Mouse (Mus musculus) intestine, embryonic 14.5 days (tissue): ENCODE results near the gene Akap8. TPM values are rescaled to one million over a fixed set of nuclear protein-coding genes. Genes with fewer than 3 reads are reported as not detected.
A peak's percentile ranks its signal among the peaks of the same experiment; 100 is the strongest.

Experiments used
- ATAC-seq: fragments of 200-750 bp; cut with Nextera tagmentation; replicated peaks from 2 replicates; pipeline ENCODE4 v1.8.0; 2017; ENCODE audit warnings: low read depth, moderate number of reproducible peaks, moderate TSS enrichment, moderate library complexity; ENCODE audit not compliant: low FRiP score, low TSS enrichment
- DNase-seq: peaks from one replicate; pipeline ENCODE4 v3.0.0-alpha.2; 2018; ENCODE audit warnings: low spot score
- H3K27ac ChIP-seq: fragments of 300-500 bp; sonication (generic); 2 replicates; pipeline ENCODE4 v1.5.1; 2014; ENCODE audit warnings: low read depth, mild to moderate bottlenecking, control low read depth
- H3K27me3 ChIP-seq: fragments of 300-500 bp; sonication (generic); replicated peaks from 2 replicates; pipeline ENCODE4 v1.6.1; 2014; ENCODE audit warnings: low read length, control low read depth; ENCODE audit not compliant: control insufficient read depth, insufficient read depth
- H3K36me3 ChIP-seq: fragments of 300-500 bp; sonication (generic); 2 replicates; pipeline ENCODE4 v1.6.1; 2014; ENCODE audit warnings: low read length, control low read depth; ENCODE audit not compliant: control insufficient read depth, insufficient read depth
- H3K4me1 ChIP-seq: fragments of 300-500 bp; sonication (generic); replicated peaks from 2 replicates; pipeline ENCODE4 v1.6.1; 2014; ENCODE audit warnings: low read length, control low read depth, mixed read lengths; ENCODE audit not compliant: control insufficient read depth, insufficient read depth
- H3K4me2 ChIP-seq: fragments of 300-500 bp; sonication (generic); 2 replicates; pipeline ENCODE4 v1.6.1; 2014; ENCODE audit warnings: low read length
- H3K4me3 ChIP-seq: fragments of 300-500 bp; sonication (generic); 2 replicates; pipeline ENCODE4 v1.5.1; 2014; ENCODE audit warnings: low read depth, low read length, control low read depth, mixed read lengths
- H3K9ac ChIP-seq: fragments of 300-500 bp; sonication (generic); 2 replicates; pipeline ENCODE4 v1.6.1; 2014; ENCODE audit warnings: mild to moderate bottlenecking, low read length
- H3K9me3 ChIP-seq: fragments of 300-500 bp; sonication (generic); 2 replicates; pipeline ENCODE4 v1.6.1; 2016; ENCODE audit warnings: low read length, control low read depth; ENCODE audit not compliant: control insufficient read depth
- WGBS: fragments of 180-500 bp; shearing (Covaris S2); extraction: QIAGEN DNeasy Blood & Tissue Kit; methylation state at CpG from one replicate; pipeline ENCODE4 v1.1.7; 2014; 5-methylcytosine and 5-hydroxymethylcytosine counted together
- polyA plus RNA-seq: library from polyadenylated mRNA; unstranded; fragments of >200 nt; fragmentation: Nextera tagmentation; extraction: Ambion mirVana; gene quantifications from 2 replicates; pipeline ENCODE4 v1.2.1, GENCODE M21; 2014

The Akap8 gene
- polyA plus RNA-seq, 1 experiment from 2014 or later, result 51.8 TPM

GRCm38 (mm10) chr17:32351726-32352125 lies 30.7 kb upstream of the Akap8 start:
- Histone ChIP-seq H3K9me3 (no peaks in the 10 kb centered on the region), H3K4me3 (no peak overlapping the region), H3K4me2 (no peak overlapping the region), H3K27me3 (no peaks in the 10 kb centered on the region), H3K4me1 (peaks cover 10% of the 10 kb centered on the region), H3K27ac (no peak overlapping the region), H3K9ac (no peak overlapping the region), H3K36me3 (peaks cover 37% of the 10 kb centered on the region)
- ATAC-seq (no peak), DNase-seq (no peak)

GRCm38 (mm10) chr17:32351269-32351668 lies 30.2 kb upstream of the Akap8 start:
- no peak overlapping the region for H3K27ac ChIP-seq
- WGBS, result 79% methylated on average over 3 of the region's 3 CpGs
- H3K4me1 ChIP-seq, result peaks cover 10% of the 10 kb centered on the region
- peak overlapping the region; percentile 96 for H3K4me3 ChIP-seq
- no peak for DNase-seq
- ATAC-seq, result no peak
- no peaks in the 10 kb centered on the region for H3K27me3 ChIP-seq
- no peak overlapping the region for H3K9ac ChIP-seq
- peaks cover 33% of the 10 kb centered on the region for H3K36me3 ChIP-seq
- H3K4me2 ChIP-seq, result peak overlapping the region; percentile 63
- H3K9me3 ChIP-seq, result no peaks in the 10 kb centered on the region

- H3K4me2 ChIP-seq, result peak within 1 kb of the TSS; percentile 71
- peak within 1 kb of the TSS; percentile 96 for H3K4me3 ChIP-seq
- peak within 1 kb of the TSS; percentile 36; the same call in 1 of the 2 replicates for H3K27ac ChIP-seq
- peak within 1 kb of the TSS; percentile 68 for H3K9ac ChIP-seq
- WGBS, result under 1% methylated on average over 37 of the region's 37 CpGs
- ATAC-seq, result peak; percentile 96
- no peaks in the 10 kb centered on the region for H3K27me3 ChIP-seq
- H3K9me3 ChIP-seq, result no peaks in the 10 kb centered on the region
- peaks cover 10% of the 10 kb centered on the region for H3K4me1 ChIP-seq
- DNase-seq, result peak; percentile 95
- H3K36me3 ChIP-seq, result peaks cover 25% of the 10 kb centered on the region
These were observed 29.4 kb upstream of the Akap8 start, which contains the start of gene Akap8l for GRCm38 (mm10) chr17:32350382-32350983. Gene Akap8l (minus strand): TSS chr17:32350607.

GRCm38 (mm10) chr17:32349851-32350381 lies 28.9 kb upstream of the Akap8 start:
- ATAC-seq, result no peak; the same call in none of the 2 replicates
- Histone ChIP-seq H3K4me3 (peak overlapping the region; percentile 96), H3K27me3 (no peaks in the 10 kb centered on the region), H3K36me3 (peaks cover 22% of the 10 kb centered on the region), H3K4me2 (peak overlapping the region; percentile 71), H3K27ac (peak overlapping the region; percentile 36; the same call in 1 of the 2 replicates), H3K9me3 (no peaks in the 10 kb centered on the region), H3K9ac (peak overlapping the region; percentile 68), H3K4me1 (peaks cover 10% of the 10 kb centered on the region)
- no peak for DNase-seq
- WGBS, result 0% methylated on average over 24 of the region's 24 CpGs

- Histone ChIP-seq H3K4me1 (peaks cover 10% of the 10 kb centered on the region), H3K27ac (no peak overlapping the region), H3K27me3 (no peaks in the 10 kb centered on the region), H3K9ac (peak overlapping the region; percentile 68), H3K4me3 (peak overlapping the region; percentile 96), H3K4me2 (peak overlapping the region; percentile 71), H3K9me3 (no peaks in the 10 kb centered on the region), H3K36me3 (peaks cover 22% of the 10 kb centered on the region)
- 6% methylated on average over 4 of the region's 4 CpGs for WGBS
- ATAC-seq (no peak), DNase-seq (peak; percentile 81)
These were observed 28.1 kb upstream of the Akap8 start for GRCm38 (mm10) chr17:32349037-32349732.

GRCm38 (mm10) chr17:32348406-32348805 lies 27.4 kb upstream of the Akap8 start:
- no peak overlapping the region for H3K4me2 ChIP-seq

GRCm38 (mm10) chr17:32341102-32341501 lies 20.1 kb upstream of the Akap8 start:
- Histone ChIP-seq H3K4me1 (no peaks in the 10 kb centered on the region), H3K9me3 (no peaks in the 10 kb centered on the region), H3K27me3 (no peaks in the 10 kb centered on the region), H3K9ac (no peak overlapping the region), H3K4me3 (no peak overlapping the region), H3K4me2 (no peak overlapping the region), H3K36me3 (peaks cover 57% of the 10 kb centered on the region), H3K27ac (no peak overlapping the region)
- DNase-seq, result no peak
- ATAC-seq, result no peak
- 90% methylated on average over 1 of the region's 1 CpGs for whole genome bisulfite sequencing

More at GRCm38 (mm10) chr17:32348406-32348805, 27.4 kb upstream of the Akap8 start:
- Histone ChIP-seq H3K9ac (no peak overlapping the region), H3K4me1 (peaks cover 10% of the 10 kb centered on the region), H3K27me3 (no peaks in the 10 kb centered on the region), H3K9me3 (no peaks in the 10 kb centered on the region), H3K4me3 (peak overlapping the region; percentile 96; the same call in 1 of the 2 replicates), H3K36me3 (peaks cover 22% of the 10 kb centered on the region), H3K27ac (no peak overlapping the region)
- DNase-seq, result no peak
- no peak for ATAC-seq
- WGBS, result 95% methylated on average over 2 of the region's 2 CpGs

- ATAC-seq, result no peak
- Histone ChIP-seq H3K27me3 (no peaks in the 10 kb centered on the region), H3K9ac (no peak overlapping the region), H3K27ac (no peak overlapping the region), H3K9me3 (no peaks in the 10 kb centered on the region), H3K36me3 (peaks cover 65% of the 10 kb centered on the region), H3K4me1 (no peaks in the 10 kb centered on the region), H3K4me2 (no peak overlapping the region), H3K4me3 (no peak overlapping the region)
- WGBS, result 64% methylated on average over 1 of the region's 1 CpGs
- DNase-seq, result no peak
These were observed 19.1 kb upstream of the Akap8 start for GRCm38 (mm10) chr17:32340110-32340509.
